Mouse (Mus musculus): Measurements from ENCODE around the gene Cacnb1. TPM values are rescaled to one million over a fixed set of nuclear protein-coding genes. Genes with fewer than 3 reads are reported as not detected.

Cacnb1 gene
- total and polyA plus RNA-seq, 3 experiments: 0.36 to 0.55 TPM; not detected in 1

- H3K79me2 ChIP-seq (replicated peaks; ENCODE audit: control insufficient read depth, extremely low read depth, insufficient read depth, poor library complexity, severe bottlenecking): peaks cover 23% of the 10 kb centered on the region
- in situ Hi-C loops (cut with MboI; ENCODE audit: low pct_ligation_motif_present, low pct_unique_long_range_greater_than_20kb, low sequenced_read_pairs): no loop called here
- H3K4me1 ChIP-seq (ENCODE audit: control insufficient read depth in 1 of 2, insufficient read depth in 2 of 2): peaks cover 9 to 20% of the 10 kb centered on the region in 2 experiments
- peaks cover 33 to 39% of the 10 kb centered on the region in 2 experiments for H3K36me3 ChIP-seq (replicated peaks in 1 of 2; ENCODE audit: control insufficient read depth in 1 of 2, insufficient read depth in 1 of 2, low read length in 1 of 2)
- DNase-seq (ENCODE audit: extremely low read depth): peak; percentile 44
- dilution Hi-C loops (cut with MboI; ENCODE audit: extremely low pct_ligation_motif_present, extremely low pct_unique_long_range_greater_than_20kb, low sequenced_read_pairs): no loop called here
- no peaks in the 10 kb centered on the region for H3K27me3 ChIP-seq (replicated peaks)
- no peak overlapping the region for H3K9ac ChIP-seq (ENCODE audit: insufficient read depth, low read depth)
- H3K9me3 ChIP-seq (replicated peaks; ENCODE audit: low read length): no peaks in the 10 kb centered on the region
- no peak for TF ChIP-seq EP300 (IDR thresholded peaks at IDR 0.05; ENCODE audit: low read length)
- no peak for TF ChIP-seq MXI1 (IDR thresholded peaks at IDR 0.05; ENCODE audit: low read depth, low read length)
- 0 out of 2 replicates have a peak, but pooled peaks have one; percentile 44 for TF ChIP-seq MYC (IDR thresholded peaks at IDR 0.05; ENCODE audit: low read depth, low read length)
- TF ChIP-seq MAX (IDR thresholded peaks at IDR 0.05; ENCODE audit: low read length): peak; percentile 25; the same call in 1 of the 2 replicates
- no peak for TF ChIP-seq NRF1 (IDR thresholded peaks at IDR 0.05; ENCODE audit: low read depth, low read length)
- 0 out of 2 replicates have a peak, but pooled peaks have one; percentile 29 for TF ChIP-seq TBP (conservative IDR thresholded peaks at IDR 0.05; ENCODE audit: low read depth, low read length)
- TF ChIP-seq GABPA (IDR thresholded peaks at IDR 0.05; ENCODE audit: insufficient replicate concordance, low read depth, low read length): no peak
- TF ChIP-seq ZNF384 (IDR thresholded peaks at IDR 0.05; ENCODE audit: low read depth, low read length): no peak
- TF ChIP-seq RAD21 (IDR thresholded peaks at IDR 0.05; ENCODE audit: low read depth, low read length): no peak
- TF ChIP-seq NELFE (IDR thresholded peaks at IDR 0.05; ENCODE audit: low read depth, low read length): no peak
- TF ChIP-seq RCOR1 (conservative IDR thresholded peaks at IDR 0.05; ENCODE audit: low read depth, low read length): no peak
- TF ChIP-seq UBTF (IDR thresholded peaks at IDR 0.05; ENCODE audit: low read depth, low read length): 0 out of 2 replicates have a peak, but pooled peaks have one; percentile 45
- TF ChIP-seq ELF1 (IDR thresholded peaks at IDR 0.05; ENCODE audit: low read depth, low read length): no peak
- TF ChIP-seq IRF4 (IDR thresholded peaks at IDR 0.05; ENCODE audit: low read depth, low read length): no peak
- no peak for TF ChIP-seq MEF2A (IDR thresholded peaks at IDR 0.05; ENCODE audit: borderline replicate concordance, low read depth, low read length)
- TF ChIP-seq KAT2A (IDR thresholded peaks at IDR 0.05; ENCODE audit: insufficient replicate concordance, low read length): no peak
- peak; percentile 99; the same call in 1 of the 2 replicates for TF ChIP-seq POLR2AphosphoS2 (IDR thresholded peaks at IDR 0.05; ENCODE audit: low read depth, low read length)
- TF ChIP-seq USF1 (IDR thresholded peaks at IDR 0.05; ENCODE audit: low read depth, low read length): no peak
- no peak for TF ChIP-seq SIN3A (IDR thresholded peaks at IDR 0.05; ENCODE audit: low read length)
- TF ChIP-seq USF2 (conservative IDR thresholded peaks at IDR 0.05; ENCODE audit: low read depth, low read length): 0 out of 2 replicates have a peak, but pooled peaks have one; percentile 21
- no peak for TF ChIP-seq ZKSCAN1 (IDR thresholded peaks at IDR 0.05; ENCODE audit: borderline replicate concordance, low read depth, low read length)
- TF ChIP-seq JUND (conservative IDR thresholded peaks at IDR 0.05; ENCODE audit: low read depth, low read length): no peak
- no peak for TF ChIP-seq CHD1 (IDR thresholded peaks at IDR 0.05; ENCODE audit: low read depth, low read length)
- TF ChIP-seq HCFC1 (IDR thresholded peaks at IDR 0.05; ENCODE audit: low read depth, low read length): 0 out of 2 replicates have a peak, but pooled peaks have one; percentile 6
- peak in 1 of 2 experiments; percentile 27; a peak in 2 of 4 replicates for TF ChIP-seq CTCF (conservative IDR thresholded peaks at IDR 0.05 in 1 of 2, IDR thresholded peaks at IDR 0.05 in 1 of 2; ENCODE audit: low read depth in 2 of 2, low read length in 2 of 2)
- peak; percentile 72; the same call in 1 of the 2 replicates for TF ChIP-seq POLR2A (IDR thresholded peaks at IDR 0.05; ENCODE audit: low read depth, low read length)
- peak; percentile 93 for TF ChIP-seq ZMIZ1 (IDR thresholded peaks at IDR 0.05; ENCODE audit: low read depth, low read length)
- no peak for TF ChIP-seq TCF12 (IDR thresholded peaks at IDR 0.05; ENCODE audit: low read depth, low read length)
- H3K27ac ChIP-seq (ENCODE audit: insufficient read depth, low read depth): no peak overlapping the region
- no peak overlapping the region for H3K4me2 ChIP-seq (ENCODE audit: insufficient read depth, low read depth, poor library complexity, severe bottlenecking)
- no peak overlapping the region for H3K4me3 ChIP-seq (replicated peaks in 1 of 3; ENCODE audit: low read depth in 2 of 3, low read length in 2 of 3, poor library complexity in 1 of 3)
Observed at GRCm38 (mm10) chr11:98030701-98031442, 8.0 kb upstream of the Cacnb1 start.
